Mouse (Mus musculus): ENCODE data around the gene Rad51c.

GRCm38 (mm10) chr11:87420861-87421260 is 16.1 kb upstream of the Rad51c start:
- no peak for TF ChIP-seq BHLHE40 (IDR thresholded peaks at IDR 0.05; ENCODE audit: low read depth, low read length)
- TF ChIP-seq POLR2A (IDR thresholded peaks at IDR 0.05; ENCODE audit: low read depth, low read length), result no peak
- no peak for TF ChIP-seq MEF2A (IDR thresholded peaks at IDR 0.05; ENCODE audit: borderline replicate concordance, low read depth, low read length)
